Mouse (Mus musculus) cerebellum, postnatal 4 days (tissue): ENCODE measurements around the gene Dennd4a.

ENCODE experiments used
- DNase-seq, 2 experiments: peaks; one replicate each; pipeline ENCODE4 v3.0.0; 2022; ENCODE audit warnings: low spot score in 2 of 2, mixed read lengths in 1 of 2

Gene Dennd4a

DNA sequence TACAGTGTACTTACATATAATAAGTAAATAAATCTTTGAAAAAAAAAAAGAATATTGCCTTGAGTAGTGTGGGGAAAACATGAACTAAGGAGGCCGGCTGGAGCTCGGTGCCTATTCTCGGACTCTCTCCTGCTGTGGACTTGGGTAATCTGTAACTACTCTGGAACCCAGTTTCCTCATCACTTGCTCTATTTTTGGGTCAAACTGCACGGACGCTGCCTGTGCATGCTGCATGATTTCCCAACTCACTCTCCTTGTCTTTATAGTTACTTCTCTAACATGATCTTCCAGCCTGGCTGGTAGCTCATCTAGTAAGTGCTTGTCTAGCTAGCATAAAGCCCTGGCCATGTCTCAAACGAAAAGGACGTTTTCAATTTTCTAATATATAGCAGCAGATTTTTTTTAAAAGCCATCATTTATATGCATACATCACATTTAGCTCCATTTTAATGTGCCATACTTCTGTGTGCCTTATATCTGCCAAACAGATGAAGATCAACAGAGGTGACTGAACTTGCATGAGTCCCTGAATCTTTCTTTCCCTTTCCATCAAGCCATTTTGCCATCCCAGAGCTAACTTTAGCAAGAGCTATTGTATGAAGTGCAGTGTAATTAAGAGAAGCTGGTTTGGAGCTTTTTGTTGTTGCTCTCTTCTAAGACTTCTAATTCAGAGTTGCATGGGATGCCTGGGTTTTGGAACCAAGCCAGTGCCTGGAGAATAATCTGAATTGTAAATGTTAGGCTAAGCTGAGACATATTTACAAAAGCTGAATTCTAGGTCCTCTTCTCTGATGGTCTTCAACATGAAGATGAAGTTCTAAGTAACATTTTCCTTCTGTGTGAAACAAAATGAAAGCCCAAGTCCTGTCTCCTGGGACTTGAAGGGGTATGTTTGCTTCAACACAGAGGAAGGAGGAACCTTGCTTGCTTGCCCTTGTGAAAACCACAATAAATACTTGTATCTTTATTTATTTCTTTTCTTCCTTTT lies 20.2 kb upstream of the Dennd4a start:
- no peak for DNase-seq

GRCm38 (mm10) chr9:64791676-64792075 lies 19.5 kb upstream of the Dennd4a start:
- no peak for DNase-seq

DNA sequence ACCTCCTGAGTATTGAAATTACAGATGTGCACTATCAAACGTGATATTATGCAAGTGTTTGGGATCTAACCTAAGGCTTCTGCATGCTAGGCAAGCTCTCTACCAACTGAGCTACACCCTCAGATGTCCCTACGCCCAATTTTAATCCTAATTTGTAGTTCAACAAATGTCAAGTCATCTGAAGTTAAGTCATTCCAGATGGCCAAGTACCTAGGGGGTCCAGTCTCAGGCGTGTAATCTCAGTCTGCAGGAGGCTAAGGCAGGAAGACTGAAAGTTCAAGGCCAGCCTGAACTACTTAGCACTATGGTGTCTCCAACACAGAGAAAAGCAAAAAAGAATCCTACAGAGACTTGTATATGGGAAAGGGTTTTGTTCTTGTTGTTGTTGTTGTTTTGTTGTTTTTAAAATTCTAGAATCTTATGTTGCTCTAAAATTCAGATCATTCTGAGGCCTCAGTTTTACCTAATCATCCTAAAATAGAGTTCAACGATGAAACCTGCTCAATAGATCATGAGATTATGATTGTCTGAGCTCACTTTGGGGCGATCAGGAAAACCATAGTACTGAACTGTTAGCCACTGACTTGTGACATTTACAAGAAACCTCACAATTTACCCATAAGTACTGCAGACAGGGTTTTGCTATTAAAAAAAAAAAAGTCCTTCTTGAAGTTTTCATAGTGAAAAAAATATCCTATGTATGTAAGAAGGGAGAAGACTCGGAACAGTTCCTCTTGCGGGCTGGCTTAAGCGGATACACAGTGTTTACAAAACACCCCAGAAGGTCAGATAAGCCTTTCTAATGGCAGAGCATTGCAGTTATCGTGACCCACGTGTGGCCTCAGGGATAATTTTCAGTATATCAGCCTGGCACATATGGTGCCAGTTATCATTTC lies 18.5 kb upstream of the Dennd4a start:
- no peak for DNase-seq

GRCm38 (mm10) chr9:64793275-64793590 lies 17.9 kb upstream of the Dennd4a start:
- DNase-seq = no peak

DNA sequence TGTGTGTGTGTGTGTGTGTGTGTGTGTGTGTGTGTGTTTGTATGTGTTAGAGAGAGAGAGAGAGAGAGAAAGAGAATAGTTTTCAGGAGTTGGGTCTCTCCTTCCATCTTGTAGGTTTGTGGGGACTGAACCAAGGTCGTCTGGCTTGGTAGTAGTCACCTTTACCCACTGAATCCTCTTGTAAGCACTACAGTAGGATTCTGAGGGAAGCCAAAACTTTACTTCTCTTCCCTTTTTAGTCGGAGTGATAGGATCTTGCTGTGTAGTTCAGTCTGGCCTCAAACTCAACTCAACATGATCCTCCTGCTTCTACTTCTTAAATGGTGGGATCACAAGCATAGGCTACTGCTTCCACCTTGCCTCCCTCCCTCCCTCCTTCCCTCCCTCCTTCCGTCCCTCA lies 17.3 kb upstream of the Dennd4a start:
- DNase-seq = no peak

DNA sequence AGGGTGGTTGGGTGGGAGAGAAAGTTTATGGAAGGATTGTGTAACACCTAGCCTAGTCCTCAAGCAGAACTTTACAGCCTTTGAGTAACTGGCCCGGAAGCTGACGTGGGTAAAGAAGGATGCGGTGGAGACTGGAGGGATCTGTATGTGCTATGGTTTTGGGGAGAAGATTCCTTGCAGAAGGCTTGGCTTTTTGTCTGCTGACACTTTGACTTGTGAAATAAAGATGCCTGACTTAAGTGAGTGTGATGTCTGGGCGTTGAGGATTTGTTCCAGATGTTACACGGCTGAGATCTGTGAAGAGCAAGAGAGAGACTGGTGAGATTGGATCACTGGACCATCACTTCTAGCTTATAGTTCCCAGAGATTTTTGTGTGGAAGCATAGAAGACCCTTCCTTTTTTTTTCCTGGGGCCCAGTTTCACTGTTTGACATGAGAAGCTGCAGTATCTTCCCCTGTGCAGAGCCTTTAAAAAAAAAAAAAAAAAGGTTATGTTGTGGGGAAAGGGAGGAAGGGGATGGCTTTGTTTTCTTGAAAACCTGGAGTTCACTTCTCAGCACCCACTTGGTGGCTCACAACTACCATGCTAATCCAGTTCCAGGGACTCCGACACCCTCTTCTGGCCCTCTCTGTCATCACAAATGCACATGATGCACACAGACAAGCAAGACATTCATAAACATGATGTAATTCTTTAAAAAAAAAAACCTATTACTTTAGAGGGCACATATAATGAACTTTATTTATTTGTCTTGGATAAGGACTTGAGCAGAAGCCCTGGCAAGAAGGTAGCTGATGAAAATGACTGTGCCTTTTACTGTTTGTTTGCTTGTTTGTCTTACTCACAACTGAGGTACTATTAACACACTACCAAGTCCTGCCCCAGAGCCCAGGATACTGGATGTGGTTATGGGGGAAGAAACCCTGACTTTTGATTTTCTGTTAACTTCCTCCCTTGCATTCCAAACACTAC lies 16.4 kb upstream of the Dennd4a start:
- no peak for DNase-seq

DNA sequence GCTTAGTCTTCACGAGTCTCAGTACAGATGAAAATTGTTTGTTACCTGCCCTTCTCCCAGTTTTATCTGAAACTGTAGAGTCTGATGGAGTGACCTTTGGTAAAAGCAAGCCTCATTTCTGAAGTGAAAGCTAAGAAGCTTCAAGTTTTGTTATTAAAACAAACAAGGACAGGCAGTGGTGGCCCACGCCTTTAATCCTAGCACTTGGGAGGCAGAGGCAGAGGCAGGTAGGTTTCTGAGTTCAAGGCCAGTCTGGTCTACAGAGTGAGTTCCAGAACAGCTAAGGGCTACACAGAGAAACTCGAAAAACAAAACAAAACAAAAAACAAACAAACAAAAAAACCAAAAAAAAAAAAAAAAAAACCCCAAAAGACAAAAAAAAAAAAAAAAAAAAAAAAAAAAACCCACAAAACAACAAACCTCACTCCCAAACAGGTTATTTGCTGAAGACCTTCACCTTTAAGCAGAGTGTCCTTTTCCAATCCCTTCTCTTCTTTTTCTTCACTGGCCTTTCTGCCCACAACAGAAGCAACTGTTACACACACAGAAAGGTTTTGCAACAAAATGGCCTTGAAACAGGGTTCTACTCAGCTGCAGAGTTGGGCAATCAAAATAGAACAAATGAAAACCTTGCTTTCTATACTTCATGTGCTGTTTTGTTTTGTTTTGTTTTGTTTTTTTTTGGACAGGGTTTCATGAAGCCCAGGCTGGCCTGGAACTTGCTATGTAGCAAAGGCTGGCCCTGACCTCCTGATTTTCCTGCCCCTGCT lies 15.1 kb upstream of the Dennd4a start:
- no peak for DNase-seq

DNA sequence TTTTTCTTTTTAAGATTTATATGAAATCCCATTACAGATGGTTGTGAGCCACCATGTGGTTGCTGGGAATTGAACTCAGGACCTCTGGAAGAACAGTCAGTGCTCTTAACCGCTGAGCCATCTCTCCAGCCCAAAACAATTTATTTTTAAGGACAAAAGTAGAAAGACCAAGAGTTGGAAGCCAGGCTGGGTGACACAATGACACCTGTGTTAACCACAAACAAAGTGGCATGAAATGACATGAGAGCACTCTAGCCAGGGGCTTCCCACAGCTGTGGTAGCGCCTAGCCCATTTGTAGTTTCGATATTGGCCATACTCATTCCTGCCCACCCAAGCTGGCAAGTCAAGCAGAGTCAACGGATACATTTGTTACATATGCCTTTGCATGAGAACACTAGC lies 13.7 kb upstream of the Dennd4a start:
- no peak for DNase-seq

DNA sequence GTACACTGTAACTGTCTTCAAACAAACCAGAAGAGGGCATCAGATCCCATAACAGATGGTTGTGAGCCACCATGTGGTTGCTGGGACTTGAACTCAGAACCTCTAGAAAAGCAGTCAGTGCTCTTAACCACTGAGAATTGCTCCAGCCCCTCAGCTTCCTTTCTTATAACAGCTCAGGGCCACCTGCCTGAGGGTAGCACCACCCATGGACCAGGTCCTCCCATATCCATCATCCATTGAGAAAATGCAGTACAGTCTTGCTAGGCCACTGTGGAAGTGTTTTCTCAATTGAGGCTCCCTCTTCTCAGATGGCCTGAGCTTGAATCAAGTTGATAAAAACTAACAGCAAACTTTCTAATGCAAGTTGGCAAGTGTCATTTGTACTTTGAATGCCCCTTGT lies 13.0 kb upstream of the Dennd4a start:
- no peak for DNase-seq

GRCm38 (mm10) chr9:64798859-64799258 lies 12.3 kb upstream of the Dennd4a start:
- DNase-seq = no peak

DNA sequence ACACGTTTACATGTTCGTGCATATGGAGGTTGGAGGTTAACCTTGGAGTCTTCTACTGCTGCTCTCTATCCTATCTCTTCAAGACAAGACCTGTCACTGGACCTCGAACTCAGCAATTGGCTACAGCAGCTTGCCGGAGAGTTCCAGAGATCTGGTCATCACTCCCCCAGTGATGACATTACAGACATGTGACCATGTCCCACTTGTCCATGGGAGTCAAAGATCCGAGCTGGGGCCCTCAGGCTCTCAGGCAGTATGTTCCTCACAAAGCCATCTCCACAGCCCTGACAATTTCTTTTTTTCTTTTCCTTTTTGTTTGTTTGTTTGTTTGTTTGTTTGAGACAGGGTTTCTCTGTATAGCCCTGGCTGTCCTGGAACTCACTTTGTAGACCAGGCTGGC lies 11.6 kb upstream of the Dennd4a start:
- no peak for DNase-seq

- no peak for DNase-seq
These were observed 8.6 kb upstream of the Dennd4a start for GRCm38 (mm10) chr9:64802561-64802960.

DNA sequence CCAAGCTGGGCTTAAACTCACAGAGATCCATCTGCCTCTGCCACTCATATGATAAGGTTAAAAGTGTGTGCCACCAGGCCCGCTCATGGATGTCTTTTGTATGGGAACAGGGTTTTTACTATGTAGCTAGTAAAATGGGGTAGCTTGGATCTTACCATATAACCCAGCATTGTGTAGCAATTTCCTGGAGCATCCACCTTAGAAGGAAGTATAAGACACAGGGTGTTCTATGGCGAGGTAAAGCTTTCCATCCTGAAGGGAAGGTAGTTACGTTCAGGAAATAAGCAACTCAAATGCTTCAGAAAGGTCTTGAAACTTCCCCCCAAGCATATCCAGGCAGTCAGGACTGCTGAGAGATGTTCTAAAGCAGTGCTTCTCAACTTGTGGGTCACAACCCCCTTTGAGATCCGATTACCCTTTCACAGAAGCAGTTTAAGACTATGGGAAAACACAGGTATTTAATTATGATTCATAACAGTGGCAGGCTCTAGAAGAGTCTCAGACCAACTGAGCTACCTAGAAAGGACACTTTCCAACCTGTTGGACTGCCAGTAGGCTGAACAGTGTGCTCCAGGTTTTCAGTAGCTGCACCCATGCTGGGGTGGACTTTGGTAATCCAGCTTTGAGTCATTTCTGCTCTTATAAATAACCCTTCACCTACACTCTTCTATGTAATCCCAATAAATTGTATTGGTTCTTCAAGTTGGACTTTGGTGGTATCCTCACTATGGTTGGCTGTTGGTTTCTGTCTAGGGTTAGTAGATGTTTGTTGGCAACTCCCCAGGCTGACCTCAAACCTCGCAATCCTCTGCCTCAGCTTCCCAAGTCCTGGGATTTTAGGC lies 7.5 kb upstream of the Dennd4a start:
- no peak for DNase-seq

- no peak for DNase-seq
These were observed 5.3 kb upstream of the Dennd4a start for GRCm38 (mm10) chr9:64805875-64806274.

GRCm38 (mm10) chr9:64806335-64807060 lies 4.6 kb upstream of the Dennd4a start:
- DNase-seq = no peak

DNA sequence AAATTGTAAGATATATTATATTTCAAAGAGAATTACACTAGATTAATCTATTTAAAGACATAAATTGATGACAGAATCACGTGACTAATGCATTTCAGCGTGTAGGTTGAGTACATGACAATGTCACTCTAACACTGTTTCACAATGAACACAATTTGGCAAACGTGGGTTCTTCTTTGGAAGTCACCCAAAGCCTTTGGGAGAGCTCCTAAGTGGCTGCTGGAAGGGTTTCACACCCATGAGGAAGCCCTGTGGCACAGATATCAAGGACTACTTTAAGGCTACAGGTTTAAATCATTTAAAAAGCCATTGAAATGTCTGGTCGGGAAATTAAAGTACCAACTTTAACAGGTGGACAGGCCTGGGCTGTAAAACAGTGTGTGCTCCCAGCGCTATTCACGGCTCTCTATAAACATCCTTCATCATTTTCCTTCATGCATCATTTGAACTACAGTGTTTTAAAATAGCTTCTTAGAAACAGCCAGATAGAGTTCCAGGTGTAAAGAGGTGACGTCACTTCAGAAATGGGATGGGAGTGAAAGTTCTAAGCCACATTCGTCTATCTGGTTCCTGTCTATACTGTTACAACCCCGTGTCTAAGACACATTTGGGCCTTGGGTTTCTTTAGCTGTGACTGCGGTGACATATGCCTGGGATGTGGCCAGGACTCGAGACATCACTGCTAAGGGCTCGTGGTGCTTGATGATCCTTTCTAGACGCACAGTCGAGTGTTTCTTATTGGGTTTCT lies 3.9 kb upstream of the Dennd4a start:
- DNase-seq = no peak

- DNase-seq = no peak
These were observed 1.3 kb upstream of the Dennd4a start for GRCm38 (mm10) chr9:64809851-64810250.
